Mouse (Mus musculus): Measurements from ENCODE around the gene Map1lc3b. TPM values are rescaled to one million over a fixed set of nuclear protein-coding genes. Genes with fewer than 3 reads are reported as not detected.

The Map1lc3b gene
- total RNA-seq, 2 experiments from 2014 or later, result 93.9 to 101 TPM

GRCm38 (mm10) chr8:121599842-121600241 is 9.7 kb downstream of the Map1lc3b start:
- ATAC-seq (replicated peaks; ENCODE audit: low FRiP score, poor library complexity, severe bottlenecking), result no peak

GRCm38 (mm10) chr8:121602411-121602810 is 12.2 kb downstream of the Map1lc3b start:
- no peak for ATAC-seq (replicated peaks; ENCODE audit: low FRiP score, poor library complexity, severe bottlenecking)

GRCm38 (mm10) chr8:121602860-121603259 is 12.7 kb downstream of the Map1lc3b start:
- ATAC-seq (replicated peaks; ENCODE audit: low FRiP score, poor library complexity, severe bottlenecking), result peak; percentile 41; the same call in 1 of the 2 replicates

- ATAC-seq (replicated peaks; ENCODE audit: low FRiP score, poor library complexity, severe bottlenecking), result no peak
Observed at GRCm38 (mm10) chr8:121603801-121604200, 13.6 kb downstream of the Map1lc3b start.

- ATAC-seq (replicated peaks; ENCODE audit: low FRiP score, poor library complexity, severe bottlenecking), result no peak
Observed at GRCm38 (mm10) chr8:121607661-121608060, 17.5 kb downstream of the Map1lc3b start.

GRCm38 (mm10) chr8:121609251-121609650 is 19.1 kb downstream of the Map1lc3b start:
- no peak for ATAC-seq (replicated peaks; ENCODE audit: low FRiP score, poor library complexity, severe bottlenecking)

GRCm38 (mm10) chr8:121609916-121610315 is 19.8 kb downstream of the Map1lc3b start:
- no peak for ATAC-seq (replicated peaks; ENCODE audit: low FRiP score, poor library complexity, severe bottlenecking)

GRCm38 (mm10) chr8:121613419-121613818 is 23.3 kb downstream of the Map1lc3b start:
- ATAC-seq (replicated peaks; ENCODE audit: low FRiP score, poor library complexity, severe bottlenecking), result no peak

GRCm38 (mm10) chr8:121619401-121619995 is 29.3 kb downstream of the Map1lc3b start:
- no peak for ATAC-seq (replicated peaks; ENCODE audit: low FRiP score, poor library complexity, severe bottlenecking)

GRCm38 (mm10) chr8:121620801-121621516 is 30.8 kb downstream of the Map1lc3b start:
- no peak for ATAC-seq (replicated peaks; ENCODE audit: low FRiP score, poor library complexity, severe bottlenecking)

GRCm38 (mm10) chr8:121621879-121622278 is 31.7 kb downstream of the Map1lc3b start:
- ATAC-seq (replicated peaks; ENCODE audit: low FRiP score, poor library complexity, severe bottlenecking), result no peak

GRCm38 (mm10) chr8:121623043-121623442 is 32.9 kb downstream of the Map1lc3b start:
- ATAC-seq (replicated peaks; ENCODE audit: low FRiP score, poor library complexity, severe bottlenecking), result no peak

- no peak for ATAC-seq (replicated peaks; ENCODE audit: low FRiP score, poor library complexity, severe bottlenecking)
Observed at GRCm38 (mm10) chr8:121628681-121629080, 38.5 kb downstream of the Map1lc3b start.

- ATAC-seq (replicated peaks; ENCODE audit: low FRiP score, poor library complexity, severe bottlenecking), result no peak
Observed at GRCm38 (mm10) chr8:121631645-121632071, 41.5 kb downstream of the Map1lc3b start.

GRCm38 (mm10) chr8:121632401-121632800 is 42.2 kb downstream of the Map1lc3b start:
- ATAC-seq (replicated peaks; ENCODE audit: low FRiP score, poor library complexity, severe bottlenecking), result no peak

- no peak for ATAC-seq (replicated peaks; ENCODE audit: low FRiP score, poor library complexity, severe bottlenecking)
Observed at GRCm38 (mm10) chr8:121635534-121635933, 45.4 kb downstream of the Map1lc3b start.

GRCm38 (mm10) chr8:121636180-121636579 is 46.0 kb downstream of the Map1lc3b start:
- no peak for ATAC-seq (replicated peaks; ENCODE audit: low FRiP score, poor library complexity, severe bottlenecking)

GRCm38 (mm10) chr8:121642804-121643203 is 52.6 kb downstream of the Map1lc3b start:
- ATAC-seq (replicated peaks; ENCODE audit: low FRiP score, poor library complexity, severe bottlenecking), result no peak

- no peak for ATAC-seq (replicated peaks; ENCODE audit: low FRiP score, poor library complexity, severe bottlenecking)
Observed at GRCm38 (mm10) chr8:121643384-121643783, 53.2 kb downstream of the Map1lc3b start.

GRCm38 (mm10) chr8:121647511-121648215 is 57.5 kb downstream of the Map1lc3b start:
- ATAC-seq (replicated peaks; ENCODE audit: low FRiP score, poor library complexity, severe bottlenecking), result no peak

All from erythroid progenitor cell, adult 5-6 weeks (primary cell).